Mouse (Mus musculus): ENCODE measurements around the gene B230217C12Rik.

DNA sequence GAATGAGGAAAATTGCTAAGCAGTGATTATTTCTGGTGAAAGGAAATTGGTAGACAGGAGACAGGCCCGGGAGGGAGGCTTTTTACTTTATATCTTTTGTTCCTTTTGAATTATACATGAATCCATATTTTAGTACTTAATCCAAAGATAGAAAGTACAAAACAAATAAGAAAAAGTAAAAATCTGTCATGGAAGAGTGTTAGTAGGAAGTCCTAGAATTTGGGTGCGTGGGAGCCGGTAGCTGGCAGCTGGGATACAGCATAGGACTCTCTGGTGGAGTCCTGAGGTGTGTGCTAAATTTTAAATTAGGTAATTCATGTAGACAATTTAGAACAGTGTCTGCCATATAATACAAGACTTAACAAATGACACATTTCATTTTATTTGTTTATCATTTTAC lies 27.0 kb downstream of the B230217C12Rik start:
- no peak for TF ChIP-seq POLR2A (IDR thresholded peaks at IDR 0.05; ENCODE audit: extremely low read depth, insufficient read depth, low read length)
- TF ChIP-seq CTCF (IDR thresholded peaks at IDR 0.05; ENCODE audit: low read depth, low read length) = no peak
